Mouse (Mus musculus) urinary bladder, adult 18-20 months (tissue): Measurements from ENCODE around the gene Zc3h12a.
A peak's percentile ranks its signal among the peaks of the same experiment; 100 is the strongest.

Experiments
- DNase-seq, 2 experiments: peaks; one replicate each; pipeline ENCODE4 v3.0.0; 2022; ENCODE audit warnings: low spot score in 2 of 2, mixed read lengths in 2 of 2

Gene Zc3h12a

GRCm38 (mm10) chr4:125144627-125145026 lies 17.0 kb upstream of the Zc3h12a start:
- no peak for DNase-seq

GRCm38 (mm10) chr4:125144211-125144610 lies 16.6 kb upstream of the Zc3h12a start:
- no peak for DNase-seq

GRCm38 (mm10) chr4:125138321-125138720 lies 10.7 kb upstream of the Zc3h12a start:
- no peak for DNase-seq

GRCm38 (mm10) chr4:125136303-125136888 lies 8.8 kb upstream of the Zc3h12a start:
- no peak for DNase-seq

GRCm38 (mm10) chr4:125135076-125135855 lies 7.6 kb upstream of the Zc3h12a start:
- DNase-seq = no peak

GRCm38 (mm10) chr4:125134631-125135030 lies 7.0 kb upstream of the Zc3h12a start:
- DNase-seq = no peak

GRCm38 (mm10) chr4:125134192-125134591 lies 6.6 kb upstream of the Zc3h12a start:
- no peak for DNase-seq

- no peak for DNase-seq
These were observed 4.8 kb upstream of the Zc3h12a start for GRCm38 (mm10) chr4:125132394-125132793.

GRCm38 (mm10) chr4:125131493-125131892 lies 3.9 kb upstream of the Zc3h12a start:
- no peak for DNase-seq

- DNase-seq = no peak
These were observed 879 bp downstream of the Zc3h12a start for GRCm38 (mm10) chr4:125126761-125127160.

- DNase-seq = no peak
These were observed 1.5 kb downstream of the Zc3h12a start for GRCm38 (mm10) chr4:125126186-125126585.

GRCm38 (mm10) chr4:125125361-125125921 lies 2.2 kb downstream of the Zc3h12a start:
- DNase-seq = no peak

GRCm38 (mm10) chr4:125124424-125125209 lies 3.0 kb downstream of the Zc3h12a start:
- no peak for DNase-seq

GRCm38 (mm10) chr4:125123279-125123671 lies 4.4 kb downstream of the Zc3h12a start:
- DNase-seq = no peak

GRCm38 (mm10) chr4:125122431-125123278 lies 5.0 kb downstream of the Zc3h12a start:
- DNase-seq = peak; percentile 76 to 78

GRCm38 (mm10) chr4:125119721-125120120 lies 7.9 kb downstream of the Zc3h12a start:
- no peak for DNase-seq

- no peak for DNase-seq
These were observed 8.6 kb downstream of the Zc3h12a start for GRCm38 (mm10) chr4:125119070-125119469.

- DNase-seq = no peak
These were observed 9.7 kb downstream of the Zc3h12a start for GRCm38 (mm10) chr4:125117902-125118320.

GRCm38 (mm10) chr4:125116929-125117328 lies 10.7 kb downstream of the Zc3h12a start:
- DNase-seq = no peak

- DNase-seq = peak in 1 of 2 experiments; percentile 67
These were observed 11.4 kb downstream of the Zc3h12a start for GRCm38 (mm10) chr4:125116090-125116861.
